Mouse (Mus musculus) CH12.LX (cell line): ENCODE measurements around the gene Gldn. TPM values are rescaled to one million over a fixed set of nuclear protein-coding genes. Genes with fewer than 3 reads are reported as not detected.

Source experiments
- DNase-seq: peaks from one replicate; pipeline ENCODE4 v3.0.0-alpha.2; 2013; ENCODE audit errors: extremely low read depth
- H3K27ac ChIP-seq: 2 replicates; pipeline ENCODE4 v1.5.1; 2012; ENCODE audit warnings: low read depth, mild to moderate bottlenecking, control low read depth, moderate library complexity; ENCODE audit not compliant: insufficient read depth
- H3K27me3 ChIP-seq: replicated peaks from 2 replicates; pipeline ENCODE3; 2012; ENCODE audit warnings: inconsistent platforms
- H3K36me3 ChIP-seq, 2 experiments: replicated peaks in 1 of 2; 2 replicates each; pipeline versions ENCODE3 to v1.6.1; 2012; ENCODE audit warnings: inconsistent platforms in 1 of 2, low read length in 1 of 2, mild to moderate bottlenecking in 1 of 2, mixed read lengths in 1 of 2, moderate library complexity in 1 of 2; ENCODE audit not compliant: control insufficient read depth in 1 of 2, insufficient read depth in 1 of 2
- H3K4me1 ChIP-seq, 2 experiments: 2 replicates each; pipeline ENCODE4 v1.6.1; 2012; ENCODE audit warnings: inconsistent platforms in 1 of 2, moderate library complexity in 1 of 2; ENCODE audit not compliant: insufficient read depth in 2 of 2, control insufficient read depth in 1 of 2
- H3K4me2 ChIP-seq: 2 replicates; pipeline ENCODE4 v1.6.1; 2012; ENCODE audit warnings: low read depth, mild to moderate bottlenecking, control low read depth; ENCODE audit not compliant: poor library complexity, insufficient read depth, severe bottlenecking
- H3K4me3 ChIP-seq, 3 experiments: fragments of 150-350 bp in 1 of 3; sonication (generic) in 1 of 3; replicated peaks in 1 of 3; 2 replicates each; pipeline versions ENCODE3 to v1.5.1; 2011 to 2012; ENCODE audit warnings: low read depth in 2 of 3, low read length in 2 of 3, mild to moderate bottlenecking in 2 of 3, moderate library complexity in 2 of 3, control low read depth in 1 of 3, improper control_type of control experiment in 1 of 3, inconsistent platforms in 1 of 3, mixed read lengths in 1 of 3; ENCODE audit not compliant: poor library complexity in 1 of 3
- H3K79me2 ChIP-seq: replicated peaks from 2 replicates; pipeline ENCODE4 v1.6.1; 2012; ENCODE audit warnings: mild to moderate bottlenecking, moderate library complexity; ENCODE audit not compliant: control insufficient read depth, poor library complexity, insufficient read depth, severe bottlenecking; ENCODE audit errors: extremely low read depth
- H3K9ac ChIP-seq: 2 replicates; pipeline ENCODE4 v1.6.1; 2012; ENCODE audit warnings: low read depth, mild to moderate bottlenecking, control low read depth, moderate library complexity; ENCODE audit not compliant: insufficient read depth
- H3K9me3 ChIP-seq: replicated peaks from 2 replicates; pipeline ENCODE3; 2012; ENCODE audit warnings: low read length, inconsistent platforms, mixed read lengths
- BHLHE40 ChIP-seq: IDR thresholded peaks from 2 replicates; pipeline ENCODE4 v1.6.1; 2011; ENCODE audit warnings: mild to moderate bottlenecking, low read depth, low read length, improper control_type of control experiment
- CTCF ChIP-seq, 2 experiments: IDR thresholded peaks in 1 of 2; conservative IDR thresholded peaks in 1 of 2; 2 replicates each; pipeline ENCODE4 v1.5.1; 2011 to 2012; ENCODE audit warnings: low read depth in 2 of 2, low read length in 2 of 2, improper control_type of control experiment in 1 of 2, inconsistent platforms in 1 of 2, mild to moderate bottlenecking in 1 of 2, moderate library complexity in 1 of 2
- ETS1 ChIP-seq: conservative IDR thresholded peaks from 2 replicates; pipeline ENCODE4 v1.6.1; 2012; ENCODE audit warnings: low read depth, mild to moderate bottlenecking, inconsistent platforms, low read length, improper control_type of control experiment, moderate library complexity
- GABPA ChIP-seq: IDR thresholded peaks from 2 replicates; pipeline ENCODE4 v1.6.1; 2012; ENCODE audit warnings: low read depth, low read length, improper control_type of control experiment, inconsistent platforms; ENCODE audit not compliant: insufficient replicate concordance
- IRF4 ChIP-seq: IDR thresholded peaks from 2 replicates; pipeline ENCODE4 v1.6.1; 2014; ENCODE audit warnings: low read depth, mild to moderate bottlenecking, inconsistent platforms, low read length, improper control_type of control experiment
- JUN ChIP-seq: IDR thresholded peaks from 2 replicates; pipeline ENCODE4 v1.6.1; 2011; ENCODE audit warnings: low read depth, mild to moderate bottlenecking, low read length, improper control_type of control experiment, moderate library complexity; ENCODE audit not compliant: insufficient read depth
- JUND ChIP-seq: conservative IDR thresholded peaks from 2 replicates; pipeline ENCODE4 v1.6.1; 2011; ENCODE audit warnings: low read depth, low read length, improper control_type of control experiment
- KAT2A ChIP-seq: IDR thresholded peaks from 2 replicates; pipeline ENCODE4 v1.6.1; 2012; ENCODE audit warnings: low read length, improper control_type of control experiment, inconsistent platforms; ENCODE audit not compliant: insufficient replicate concordance
- MAFK ChIP-seq: IDR thresholded peaks from 2 replicates; pipeline ENCODE4 v1.6.1; 2011; ENCODE audit warnings: low read length, improper control_type of control experiment; ENCODE audit not compliant: insufficient replicate concordance
- MEF2A ChIP-seq: IDR thresholded peaks from 2 replicates; pipeline ENCODE4 v1.6.1; 2014; ENCODE audit warnings: low read depth, mild to moderate bottlenecking, inconsistent platforms, low read length, improper control_type of control experiment, borderline replicate concordance
- MXI1 ChIP-seq: IDR thresholded peaks from 2 replicates; pipeline ENCODE4 v1.6.1; 2011; ENCODE audit warnings: mild to moderate bottlenecking, low read depth, low read length, improper control_type of control experiment
- NELFE ChIP-seq: IDR thresholded peaks from 2 replicates; pipeline ENCODE4 v1.6.1; 2011; ENCODE audit warnings: low read depth, low read length, improper control_type of control experiment
- NRF1 ChIP-seq: IDR thresholded peaks from 2 replicates; pipeline ENCODE4 v1.6.1; 2014; ENCODE audit warnings: low read depth, mild to moderate bottlenecking, inconsistent platforms, low read length, improper control_type of control experiment, moderate library complexity
- PAX5 ChIP-seq: IDR thresholded peaks from 2 replicates; pipeline ENCODE4 v1.6.1; 2012; ENCODE audit warnings: low read length, inconsistent platforms, mixed read lengths
- POLR2A ChIP-seq: IDR thresholded peaks from 2 replicates; pipeline ENCODE4 v1.6.1; 2011; ENCODE audit warnings: low read depth, mild to moderate bottlenecking, improper control_type of control experiment, low read length
- RAD21 ChIP-seq: IDR thresholded peaks from 2 replicates; pipeline ENCODE4 v1.6.1; 2011; ENCODE audit warnings: low read depth, mild to moderate bottlenecking, low read length, improper control_type of control experiment, moderate library complexity
- RCOR1 ChIP-seq: conservative IDR thresholded peaks from 2 replicates; pipeline ENCODE4 v1.6.1; 2012; ENCODE audit warnings: low read depth, mild to moderate bottlenecking, inconsistent platforms, low read length, improper control_type of control experiment
- TBP ChIP-seq: conservative IDR thresholded peaks from 2 replicates; pipeline ENCODE4 v1.6.1; 2011; ENCODE audit warnings: low read depth, low read length, improper control_type of control experiment
- USF1 ChIP-seq: IDR thresholded peaks from 2 replicates; pipeline ENCODE4 v1.6.1; 2014; ENCODE audit warnings: low read depth, mild to moderate bottlenecking, inconsistent platforms, low read length, improper control_type of control experiment
- ZC3H11A ChIP-seq: IDR thresholded peaks from 2 replicates; pipeline ENCODE4 v1.6.1; 2012; ENCODE audit warnings: low read depth, mild to moderate bottlenecking, inconsistent platforms, low read length, improper control_type of control experiment
- ZKSCAN1 ChIP-seq: IDR thresholded peaks from 2 replicates; pipeline ENCODE4 v1.6.1; 2012; ENCODE audit warnings: low read depth, inconsistent platforms, low read length, improper control_type of control experiment, borderline replicate concordance
- ZNF384 ChIP-seq: IDR thresholded peaks from 2 replicates; pipeline ENCODE4 v1.6.1; 2012; ENCODE audit warnings: low read depth, low read length, improper control_type of control experiment, inconsistent platforms
- dilution Hi-C: fragments of 300-500 bp; cut with MboI; formaldehyde crosslinking; loops from 2 replicates; pipeline ENCODE4 v1.14.3; 2020; ENCODE audit warnings: low sequenced_read_pairs; ENCODE audit not compliant: extremely low pct_unique_long_range_greater_than_20kb, extremely low pct_ligation_motif_present
- in situ Hi-C: fragments of 300-500 bp; cut with MboI; formaldehyde crosslinking; loops from 3 replicates; pipeline ENCODE4 v1.14.3; 2019; ENCODE audit warnings: low sequenced_read_pairs, low pct_ligation_motif_present, low pct_unique_long_range_greater_than_20kb, mixed read lengths
- polyA plus RNA-seq: library from polyadenylated mRNA; unstranded; fragments of >175 nt; gene quantifications from 2 replicates; pipeline ENCODE4 v1.2.1, GENCODE M21; 2012; ENCODE audit warnings: low read depth; ENCODE audit not compliant: insufficient read length
- total RNA-seq, 2 experiments: library from RNA; depleted of rRNA; stranded (reverse); fragments of 300-350 nt in 1 of 2; fragments of >200 nt in 1 of 2; gene quantifications; 2 replicates each; pipeline ENCODE4 v1.2.3; 2012 to 2014

Gene Gldn
- total and polyA plus RNA-seq, 3 experiments = not detected

DNA sequence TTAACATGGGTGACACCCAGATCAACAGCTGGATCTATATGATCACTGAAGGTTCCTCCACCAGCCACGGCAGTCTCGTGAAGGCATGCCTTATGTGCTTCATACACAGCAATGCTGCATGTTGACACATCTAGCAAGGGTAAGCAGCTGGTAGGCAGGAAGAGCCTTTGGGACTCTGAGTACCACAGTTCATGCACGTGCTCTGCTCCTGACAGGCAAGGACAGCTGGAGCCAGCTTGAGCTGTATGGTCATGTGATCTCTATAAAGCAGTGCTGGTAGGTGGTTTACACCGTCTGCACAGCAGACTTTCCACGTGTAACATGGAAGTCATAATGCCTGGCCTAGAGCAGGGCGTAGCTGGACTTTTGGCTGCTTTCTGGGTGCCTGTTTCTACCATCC lies 16.3 kb upstream of the Gldn start:
- no peak overlapping the region for H3K27ac ChIP-seq
- in situ Hi-C loops (no loop called here), dilution Hi-C loops (no loop called here)
- H3K4me1 ChIP-seq = no peaks in the 10 kb centered on the region
- H3K4me3 ChIP-seq = no peak overlapping the region
- peaks cover 55% of the 10 kb centered on the region for H3K27me3 ChIP-seq
- no peak overlapping the region for H3K9ac ChIP-seq
- TF ChIP-seq MAFK = no peak
- TF ChIP-seq BHLHE40 = 0 out of 2 replicates have a peak, but pooled peaks have one; percentile 21
- no peaks in the 10 kb centered on the region for H3K79me2 ChIP-seq
- no peak for DNase-seq
- no peaks in the 10 kb centered on the region for H3K9me3 ChIP-seq
- no peaks in the 10 kb centered on the region for H3K36me3 ChIP-seq
- H3K4me2 ChIP-seq = no peak overlapping the region

DNA sequence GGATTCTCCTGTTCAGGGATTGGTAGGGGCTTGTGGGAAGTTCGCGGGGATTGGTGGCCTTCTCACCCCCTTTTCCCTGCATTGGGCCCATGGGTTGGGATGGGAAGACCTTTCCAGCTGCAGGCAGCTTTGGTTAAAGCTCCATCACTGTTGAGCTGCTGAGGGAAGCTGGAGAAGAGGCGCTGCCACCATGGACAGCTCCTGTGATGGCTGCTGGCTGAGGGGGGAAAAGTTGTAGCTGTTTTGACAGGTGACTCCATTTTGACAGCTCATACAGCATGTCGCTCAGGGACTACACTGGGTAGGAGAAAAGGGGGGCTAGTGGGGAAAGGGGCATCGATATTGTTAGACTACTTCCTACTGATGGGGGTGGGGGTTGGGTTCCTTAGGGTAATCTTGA lies 15.4 kb upstream of the Gldn start:
- in situ Hi-C loops = no loop called here
- Histone ChIP-seq H3K4me3 (no peak overlapping the region), H3K27ac (no peak overlapping the region), H3K79me2 (no peaks in the 10 kb centered on the region), H3K27me3 (peaks cover 49% of the 10 kb centered on the region), H3K9ac (no peak overlapping the region), H3K4me2 (no peak overlapping the region), H3K4me1 (no peaks in the 10 kb centered on the region), H3K9me3 (no peaks in the 10 kb centered on the region), H3K36me3 (no peaks in the 10 kb centered on the region)
- DNase-seq = no peak
- TF ChIP-seq ETS1 (no peak), RAD21 (no peak), ZKSCAN1 (no peak), NELFE (no peak), USF1 (no peak), POLR2A (no peak), NRF1 (no peak), CTCF (conservative IDR thresholded peaks at IDR 0.05 in 1 of 2, IDR thresholded peaks at IDR 0.05 in 1 of 2; ENCODE audit: low read depth in 2 of 2, low read length in 2 of 2) (no peak)
- dilution Hi-C loops = no loop called here

DNA sequence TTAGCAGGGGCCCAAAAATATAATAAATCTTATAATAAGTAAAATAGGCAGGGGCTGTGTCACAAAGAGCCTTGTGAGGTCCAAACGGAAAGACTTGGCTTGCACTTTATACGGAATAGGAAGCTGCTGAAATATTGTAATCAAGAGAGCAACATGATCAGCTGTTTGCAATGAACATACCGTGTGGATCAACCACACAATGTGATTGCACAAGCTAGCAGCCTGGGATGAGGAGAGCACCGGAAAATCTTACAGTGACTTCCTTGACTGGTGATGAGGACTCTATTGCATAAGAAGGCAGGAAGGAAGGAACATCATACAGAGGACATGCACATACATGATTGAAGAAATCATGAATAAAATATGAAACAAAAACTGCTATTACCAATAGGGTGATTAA lies 11.0 kb upstream of the Gldn start:
- H3K9me3 ChIP-seq = no peaks in the 10 kb centered on the region
- TF ChIP-seq NRF1 (no peak), JUN (no peak), KAT2A (no peak), IRF4 (no peak), ZKSCAN1 (no peak), ZC3H11A (no peak), MXI1 (no peak), POLR2A (no peak), MEF2A (no peak), USF1 (no peak), JUND (no peak), RCOR1 (no peak), GABPA (no peak), TBP (no peak), ZNF384 (no peak), PAX5 (no peak)
- no peaks in the 10 kb centered on the region for H3K4me1 ChIP-seq
- in situ Hi-C loops (no loop called here), dilution Hi-C loops (no loop called here)
- no peak overlapping the region for H3K27ac ChIP-seq
- no peak overlapping the region for H3K9ac ChIP-seq
- no peak for DNase-seq
- no peaks in the 10 kb centered on the region for H3K79me2 ChIP-seq
- H3K4me3 ChIP-seq = no peak overlapping the region
- no peak overlapping the region for H3K4me2 ChIP-seq
- H3K36me3 ChIP-seq = no peaks in the 10 kb centered on the region
- peaks cover 32% of the 10 kb centered on the region for H3K27me3 ChIP-seq
